Mouse (Mus musculus) forebrain, postnatal 0 days (tissue): ENCODE measurements around the gene Esf1. TPM values are rescaled to one million over a fixed set of nuclear protein-coding genes. Genes with fewer than 3 reads are reported as not detected.
"Not testable (repeated sequence)": the region's sequence is repeated elsewhere in the genome, so short reads cannot be mapped to it uniquely, and the experiment has no call there.

Experiments used
- ATAC-seq: fragments of 200-750 bp; cut with Nextera tagmentation; 2 replicates; pipeline ENCODE4 v1.8.0; 2017; ENCODE audit warnings: mild to moderate bottlenecking, moderate library complexity
- DNase-seq: peaks from one replicate; pipeline ENCODE4 v3.0.0-alpha.2; 2015
- H3K27ac ChIP-seq: fragments of 300-500 bp; sonication (generic); 2 replicates; pipeline ENCODE4 v1.5.1; 2014; ENCODE audit warnings: low read depth, mild to moderate bottlenecking, antibody characterized with exemption, low read length, moderate library complexity, mixed read lengths
- H3K27me3 ChIP-seq: fragments of 300-500 bp; sonication (generic); 2 replicates; pipeline ENCODE4 v1.6.1; 2014; ENCODE audit warnings: mild to moderate bottlenecking, low read length, mixed read lengths; ENCODE audit not compliant: insufficient read depth
- H3K36me3 ChIP-seq: fragments of 300-500 bp; sonication (generic); 2 replicates; pipeline ENCODE4 v1.6.1; 2014; ENCODE audit warnings: mild to moderate bottlenecking, moderate library complexity; ENCODE audit not compliant: insufficient read depth
- H3K4me1 ChIP-seq: fragments of 300-500 bp; sonication (generic); 2 replicates; pipeline ENCODE4 v1.6.1; 2014; ENCODE audit warnings: antibody characterized with exemption; ENCODE audit not compliant: insufficient read depth
- H3K4me2 ChIP-seq: fragments of 300-500 bp; sonication (generic); 2 replicates; pipeline ENCODE4 v1.6.1; 2014; ENCODE audit warnings: low read depth, mild to moderate bottlenecking, moderate library complexity
- H3K4me3 ChIP-seq: fragments of 300-500 bp; sonication (generic); 2 replicates; pipeline ENCODE4 v1.5.1; 2014; ENCODE audit warnings: low read depth, low read length, mixed read lengths
- H3K9ac ChIP-seq: fragments of 300-500 bp; sonication (generic); 2 replicates; pipeline ENCODE4 v1.6.1; 2014; ENCODE audit warnings: mild to moderate bottlenecking
- H3K9me3 ChIP-seq: fragments of 300-500 bp; sonication (generic); 2 replicates; pipeline ENCODE4 v1.6.1; 2016; ENCODE audit warnings: low read length
- CTCF ChIP-seq: sonication (generic); IDR thresholded peaks from 2 replicates; pipeline ENCODE4 v1.5.1; 2016; ENCODE audit warnings: antibody characterized with exemption, control low read depth, low read depth
- WGBS: fragments of 180-500 bp; shearing (Covaris S2); extraction: QIAGEN DNeasy Blood & Tissue Kit; methylation state at CpG from one replicate; pipeline ENCODE4 v1.1.7; 2014; 5-methylcytosine and 5-hydroxymethylcytosine counted together
- polyA plus RNA-seq: library from polyadenylated mRNA; unstranded; fragments of >200 nt; fragmentation: Nextera tagmentation; extraction: Ambion mirVana; gene quantifications from 2 replicates; pipeline ENCODE4 v1.2.1, GENCODE M21; 2015
- total RNA-seq: library from RNA; depleted of rRNA; stranded (reverse); fragments of >200 nt; gene quantifications from 2 replicates; pipeline ENCODE4 v1.2.3, GENCODE M21; 2014

Gene Esf1
- total and polyA plus RNA-seq, 2 experiments from 2014 or later = 14.9 to 20.0 TPM

DNA sequence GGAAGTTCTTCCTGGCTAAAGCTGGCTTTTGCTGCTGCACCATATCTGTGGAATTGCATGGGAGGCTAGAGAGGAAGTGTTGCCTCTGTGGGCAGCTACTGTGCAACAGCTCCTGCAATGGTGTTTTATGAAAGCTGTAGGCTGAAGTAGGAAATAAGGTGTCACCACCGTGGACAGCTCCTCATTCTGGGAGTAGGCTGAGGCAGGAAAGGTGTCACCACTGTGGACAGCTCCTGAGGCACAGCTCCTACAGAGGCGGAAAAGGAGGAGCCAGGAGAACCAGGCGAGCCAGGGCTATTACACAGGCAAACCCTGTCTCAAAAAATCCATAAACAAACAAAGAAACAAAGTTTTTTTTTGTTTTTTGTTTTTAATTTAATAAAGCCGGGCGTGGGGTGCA lies 74.3 kb downstream of the Esf1 start:
- TF ChIP-seq CTCF = no peak
- H3K4me3 ChIP-seq = no peak overlapping the region
- 88% methylated on average over 5 of the region's 5 CpGs for WGBS
- H3K9me3 ChIP-seq = no peaks in the 10 kb centered on the region
- no peaks in the 10 kb centered on the region for H3K4me1 ChIP-seq
- H3K27ac ChIP-seq = no peak overlapping the region
- H3K4me2 ChIP-seq = no peak overlapping the region
- no peak for ATAC-seq
- H3K36me3 ChIP-seq = no peaks in the 10 kb centered on the region
- H3K9ac ChIP-seq = no peak overlapping the region
- H3K27me3 ChIP-seq = no peaks in the 10 kb centered on the region
- no peak for DNase-seq

DNA sequence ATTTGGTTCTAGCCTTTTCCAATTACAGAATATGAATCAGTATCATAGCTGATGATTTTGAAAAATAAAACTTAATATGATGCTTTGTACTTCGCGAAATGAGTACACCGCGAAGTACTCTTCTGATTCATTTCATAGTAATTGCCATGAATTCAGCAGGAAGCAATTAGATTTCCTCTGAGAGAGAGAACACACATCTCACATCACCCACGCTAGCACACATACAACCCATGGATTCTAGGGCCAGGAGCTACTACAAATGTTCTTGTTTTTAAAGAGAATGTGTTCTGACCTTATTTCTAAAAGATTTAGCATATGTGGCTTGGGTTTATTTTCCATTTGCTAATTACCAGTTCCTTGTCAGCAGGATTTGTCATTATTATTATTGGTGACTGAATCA lies 76.9 kb downstream of the Esf1 start:
- no peaks in the 10 kb centered on the region for H3K9me3 ChIP-seq

DNA sequence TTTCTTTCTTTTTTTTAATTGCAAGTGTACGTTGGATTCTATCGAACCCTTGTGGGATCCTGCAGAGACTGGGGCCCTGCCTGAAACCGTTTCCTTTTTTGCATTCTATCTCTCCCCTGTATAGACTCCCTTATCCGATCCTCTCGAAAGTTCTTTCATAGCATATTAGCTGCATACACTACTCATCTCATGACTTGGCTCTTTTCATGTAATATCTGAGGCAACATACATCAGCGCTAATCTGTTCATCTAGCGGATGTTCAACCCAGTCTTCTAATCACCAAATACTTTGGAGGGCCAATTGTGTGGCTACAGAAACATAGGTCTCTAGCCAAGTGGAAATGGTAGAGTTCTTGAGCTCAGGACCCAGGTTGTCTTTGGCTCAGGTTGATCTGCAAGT lies 86.1 kb downstream of the Esf1 start:
- no peaks in the 10 kb centered on the region for H3K4me1 ChIP-seq
- WGBS = 94% methylated on average over 7 of the region's 7 CpGs
- ATAC-seq (no peak), DNase-seq (no peak)
- H3K36me3 ChIP-seq = no peaks in the 10 kb centered on the region
- H3K9ac ChIP-seq = no peak overlapping the region
- no peak overlapping the region for H3K4me3 ChIP-seq
- H3K27me3 ChIP-seq = no peaks in the 10 kb centered on the region
- H3K4me2 ChIP-seq = no peak overlapping the region
- no peaks in the 10 kb centered on the region for H3K9me3 ChIP-seq
- H3K27ac ChIP-seq = no peak overlapping the region
- no peak for TF ChIP-seq CTCF

More for the DNA sequence above, 76.9 kb downstream of the Esf1 start:
- no peaks in the 10 kb centered on the region for H3K27me3 ChIP-seq
- H3K4me3 ChIP-seq = no peak overlapping the region
- H3K9ac ChIP-seq = no peak overlapping the region
- H3K4me2 ChIP-seq = no peak overlapping the region
- TF ChIP-seq CTCF = no peak
- ATAC-seq (no peak), DNase-seq (no peak)
- no peak overlapping the region for H3K27ac ChIP-seq
- 89% methylated on average over 5 of the region's 5 CpGs for WGBS
- no peaks in the 10 kb centered on the region for H3K4me1 ChIP-seq
- H3K36me3 ChIP-seq = no peaks in the 10 kb centered on the region

DNA sequence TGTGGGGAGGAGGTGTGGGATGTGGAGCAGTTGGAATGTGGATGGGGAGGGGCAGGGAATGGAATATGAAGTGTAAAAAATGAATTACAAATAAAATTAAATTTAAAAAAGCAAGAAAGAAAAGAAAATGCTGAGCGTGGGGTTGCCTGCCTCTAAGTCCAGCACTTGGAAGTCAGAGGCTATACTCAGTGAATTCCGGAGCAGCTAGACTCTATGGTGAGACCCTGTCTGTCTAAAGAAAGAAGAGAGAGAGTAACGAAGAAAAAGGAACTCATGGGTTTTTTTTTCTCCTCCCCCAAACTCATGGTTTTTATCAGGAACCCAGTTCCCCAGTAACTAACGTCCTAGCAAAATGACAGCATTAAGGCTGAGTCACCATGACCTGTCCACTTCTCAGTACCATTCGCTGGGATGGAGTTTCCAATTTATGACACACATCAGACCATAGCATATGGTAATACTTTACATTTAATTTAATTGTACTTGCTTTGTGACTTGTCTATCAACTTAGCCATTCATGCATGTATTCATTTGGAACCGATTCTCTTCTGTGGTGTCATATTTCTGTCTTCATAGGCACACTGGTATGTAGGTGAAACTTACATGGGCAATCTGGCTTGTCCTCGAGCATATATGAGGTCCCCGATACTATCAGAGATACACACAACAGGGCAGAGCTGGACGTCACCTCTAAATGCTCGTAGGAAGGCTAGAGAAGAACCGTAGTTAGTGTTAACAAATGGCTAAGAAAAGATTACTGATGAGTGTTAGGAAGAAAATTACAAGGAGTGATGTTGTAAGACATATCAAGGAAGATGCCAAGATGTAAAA lies 89.4 kb downstream of the Esf1 start:
- ATAC-seq (no peak), DNase-seq (no peak)
- H3K9me3 ChIP-seq = no peaks in the 10 kb centered on the region
- H3K9ac ChIP-seq = no peak overlapping the region
- no peak overlapping the region for H3K4me2 ChIP-seq
- H3K4me1 ChIP-seq = no peaks in the 10 kb centered on the region
- WGBS = 91% methylated on average over 11 of the region's 11 CpGs
- H3K27ac ChIP-seq = no peak overlapping the region
- no peaks in the 10 kb centered on the region for H3K27me3 ChIP-seq
- no peak overlapping the region for H3K4me3 ChIP-seq
- no peak for TF ChIP-seq CTCF
- no peaks in the 10 kb centered on the region for H3K36me3 ChIP-seq

DNA sequence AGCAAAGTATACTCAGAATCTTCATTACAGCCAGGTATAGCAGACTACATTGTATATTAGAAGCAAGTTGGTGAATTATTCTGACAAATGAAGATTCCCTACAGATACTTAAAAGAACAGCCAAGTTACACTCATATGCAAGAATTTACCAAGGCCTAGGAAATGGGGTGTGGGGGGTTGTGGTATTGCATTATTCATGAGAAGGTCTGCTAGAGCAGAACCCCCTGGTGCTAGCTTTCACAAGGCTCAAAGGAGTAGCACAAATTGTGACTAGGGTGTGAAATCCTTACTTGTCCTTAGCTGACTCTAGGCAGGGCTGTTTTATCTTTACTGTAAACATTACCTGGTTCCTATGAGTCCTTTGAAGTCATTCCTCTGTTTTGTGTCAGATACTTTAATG lies 91.1 kb downstream of the Esf1 start:
- not testable (repeated sequence) for H3K36me3 ChIP-seq, H3K4me1 ChIP-seq, H3K4me2 ChIP-seq, H3K27ac ChIP-seq, ATAC-seq, H3K4me3 ChIP-seq, H3K27me3 ChIP-seq, H3K9me3 ChIP-seq, DNase-seq, H3K9ac ChIP-seq

DNA sequence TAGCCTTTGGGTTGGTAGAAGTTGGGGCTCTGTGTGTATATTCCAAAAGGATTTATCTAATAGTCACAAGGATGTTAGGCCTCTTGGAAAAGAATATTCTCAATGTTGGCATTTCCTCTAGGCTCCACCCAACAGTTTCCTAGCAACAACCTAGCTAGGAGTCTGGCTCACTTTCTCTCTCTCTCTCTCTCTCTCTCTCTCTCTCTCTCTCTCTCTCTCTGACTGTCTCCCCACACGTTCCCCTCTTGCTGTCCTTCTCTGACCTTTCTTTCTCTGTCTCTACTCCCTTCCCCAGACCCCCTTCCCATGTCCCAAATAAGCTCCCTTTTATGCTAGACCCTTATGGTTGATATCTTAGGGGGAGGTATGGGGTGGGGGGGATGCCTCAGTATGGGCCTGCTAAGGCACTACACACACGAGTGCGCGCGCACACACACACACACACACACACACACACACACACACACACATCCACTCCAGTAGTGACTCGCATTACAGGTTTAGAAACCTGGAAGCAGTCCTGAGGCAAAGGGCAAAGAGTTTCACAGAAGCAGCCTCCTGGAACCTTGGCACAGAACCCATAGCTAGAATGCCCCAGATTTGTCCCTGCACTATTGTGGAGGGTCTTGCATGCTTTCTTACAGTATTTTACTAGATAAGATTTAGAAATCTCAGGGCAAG lies 91.6 kb downstream of the Esf1 start:
- H3K9ac ChIP-seq = no peak overlapping the region
- H3K36me3 ChIP-seq = no peaks in the 10 kb centered on the region
- DNase-seq (peak; percentile 11), ATAC-seq (peak; percentile 42; the same call in 1 of the 2 replicates)
- H3K9me3 ChIP-seq = no peaks in the 10 kb centered on the region
- H3K27ac ChIP-seq = no peak overlapping the region
- no peaks in the 10 kb centered on the region for H3K4me1 ChIP-seq
- H3K4me2 ChIP-seq = no peak overlapping the region
- 54% methylated on average over 6 of the region's 6 CpGs for WGBS
- TF ChIP-seq CTCF = no peak
- H3K4me3 ChIP-seq = no peak overlapping the region
- H3K27me3 ChIP-seq = no peaks in the 10 kb centered on the region

DNA sequence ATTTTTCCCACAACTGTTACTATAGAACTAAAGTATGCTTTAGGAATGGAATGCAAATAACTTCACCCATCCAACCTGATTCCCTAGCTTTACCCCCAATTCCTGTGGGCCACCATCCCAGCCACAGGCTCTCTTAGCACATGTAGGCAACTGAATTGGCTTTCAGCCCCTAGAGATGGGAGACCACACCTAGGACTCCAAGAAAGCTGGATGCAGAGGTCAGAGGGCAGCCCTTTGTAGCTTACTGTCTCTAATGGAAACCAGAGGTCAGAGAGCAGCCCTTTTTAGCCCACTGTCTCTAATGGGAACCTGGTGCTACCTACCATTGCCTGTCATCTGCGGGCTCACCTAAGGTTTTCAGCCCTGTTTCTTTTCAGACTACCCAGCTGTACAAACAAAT lies 92.9 kb downstream of the Esf1 start:
- 30% methylated on average over 1 of the region's 1 CpGs for WGBS
- ATAC-seq (no peak), DNase-seq (no peak)
- no peak overlapping the region for H3K4me3 ChIP-seq
- no peaks in the 10 kb centered on the region for H3K27me3 ChIP-seq
- H3K9me3 ChIP-seq = no peaks in the 10 kb centered on the region
- H3K9ac ChIP-seq = no peak overlapping the region
- no peaks in the 10 kb centered on the region for H3K36me3 ChIP-seq
- no peak overlapping the region for H3K27ac ChIP-seq
- TF ChIP-seq CTCF = no peak
- H3K4me2 ChIP-seq = no peak overlapping the region
- H3K4me1 ChIP-seq = no peaks in the 10 kb centered on the region
